Mouse (Mus musculus) liver, embryonic 14.5 days (tissue): ENCODE results near the gene Cntd1.

Source experiments
- CTCF ChIP-seq: IDR thresholded peaks from 2 replicates; pipeline ENCODE4 v1.5.1; 2016; ENCODE audit warnings: antibody characterized with exemption, low read depth, control low read depth
- EP300 ChIP-seq: IDR thresholded peaks from 2 replicates; pipeline ENCODE4 v1.6.1; 2016; ENCODE audit warnings: antibody characterized with exemption, low read depth

DNA sequence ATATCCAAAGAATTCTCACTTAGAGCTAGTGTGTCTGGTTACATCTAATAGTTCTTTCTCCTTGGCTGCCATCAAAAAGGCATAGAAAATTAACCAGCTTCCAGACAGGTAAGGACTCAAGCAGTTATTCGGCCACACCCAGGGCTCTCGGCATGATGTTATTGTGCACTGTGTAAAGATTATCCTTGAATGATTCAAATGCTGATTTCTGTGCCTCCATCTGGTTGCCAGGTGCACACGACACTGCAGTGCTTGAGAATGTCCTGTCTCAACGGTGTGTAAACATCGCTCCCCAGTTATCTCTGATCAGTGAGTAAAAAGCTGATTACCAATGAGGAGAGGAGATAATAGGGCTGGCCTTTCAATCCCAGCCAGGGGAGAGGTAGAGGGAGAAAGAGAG is 28.9 kb downstream of the Cntd1 start:
- TF ChIP-seq EP300 = no peak
- TF ChIP-seq CTCF = no peak
